Mouse (Mus musculus): Measurements from ENCODE around the gene Nav2. TPM values are rescaled to one million over a fixed set of nuclear protein-coding genes. Genes with fewer than 3 reads are reported as not detected.

The Nav2 gene
- total and polyA plus RNA-seq, 3 experiments: under 0.01 TPM; not detected in 2

DNA sequence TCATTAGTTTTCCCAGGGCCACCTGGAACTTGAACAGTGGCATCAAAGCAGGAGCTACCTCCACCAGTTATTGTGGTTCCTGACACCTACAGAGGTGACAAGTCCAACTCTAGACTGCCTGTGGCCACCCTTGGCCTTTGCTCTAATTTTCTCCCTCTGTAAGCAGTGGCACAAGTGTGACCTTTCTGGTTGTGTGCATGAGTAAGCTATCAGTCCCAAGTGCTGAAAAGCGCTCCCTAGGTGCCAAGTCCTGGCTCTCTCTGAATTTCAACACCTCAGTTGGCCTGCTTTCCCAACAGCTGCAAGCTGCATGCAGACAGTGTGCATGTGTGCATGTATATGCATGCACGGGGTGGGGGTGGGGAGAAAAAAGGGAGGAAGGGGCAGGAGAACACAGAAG, 324.5 kb downstream of the Nav2 start:
- TF ChIP-seq MXI1 (IDR thresholded peaks at IDR 0.05; ENCODE audit: low read depth, low read length) (no peak), SIN3A (IDR thresholded peaks at IDR 0.05; ENCODE audit: low read length) (no peak), JUND (conservative IDR thresholded peaks at IDR 0.05; ENCODE audit: low read depth, low read length) (no peak), SMC3 (IDR thresholded peaks at IDR 0.05; ENCODE audit: low read depth, low read length) (no peak), USF1 (IDR thresholded peaks at IDR 0.05; ENCODE audit: low read depth, low read length) (no peak), EP300 (IDR thresholded peaks at IDR 0.05; ENCODE audit: low read length) (no peak), ZKSCAN1 (IDR thresholded peaks at IDR 0.05; ENCODE audit: borderline replicate concordance, low read depth, low read length) (no peak), BHLHE40 (IDR thresholded peaks at IDR 0.05; ENCODE audit: low read depth, low read length) (no peak), MAX (IDR thresholded peaks at IDR 0.05; ENCODE audit: low read length) (no peak), UBTF (IDR thresholded peaks at IDR 0.05; ENCODE audit: low read depth, low read length) (no peak), USF2 (conservative IDR thresholded peaks at IDR 0.05; ENCODE audit: low read depth, low read length) (no peak), POLR2A (IDR thresholded peaks at IDR 0.05; ENCODE audit: low read depth, low read length) (no peak), CHD1 (IDR thresholded peaks at IDR 0.05; ENCODE audit: low read depth, low read length) (no peak), MAFK (IDR thresholded peaks at IDR 0.05; ENCODE audit: insufficient replicate concordance, low read length) (no peak), ELF1 (IDR thresholded peaks at IDR 0.05; ENCODE audit: low read depth, low read length) (no peak), PAX5 (IDR thresholded peaks at IDR 0.05; ENCODE audit: low read length) (no peak)
- H3K9me3 ChIP-seq (replicated peaks; ENCODE audit: low read length): no peaks in the 10 kb centered on the region
- no peak overlapping the region for H3K4me2 ChIP-seq (ENCODE audit: insufficient read depth, low read depth, poor library complexity, severe bottlenecking)
- H3K27me3 ChIP-seq (replicated peaks): peaks cover 73% of the 10 kb centered on the region
- dilution Hi-C loops (cut with MboI; ENCODE audit: extremely low pct_ligation_motif_present, extremely low pct_unique_long_range_greater_than_20kb, low sequenced_read_pairs): no loop called here
- no peak overlapping the region for H3K9ac ChIP-seq (ENCODE audit: insufficient read depth, low read depth)
- no peaks in the 10 kb centered on the region for H3K36me3 ChIP-seq (replicated peaks in 1 of 2; ENCODE audit: control insufficient read depth in 1 of 2, insufficient read depth in 1 of 2, low read length in 1 of 2)
- H3K79me2 ChIP-seq (replicated peaks; ENCODE audit: control insufficient read depth, extremely low read depth, insufficient read depth, poor library complexity, severe bottlenecking): no peaks in the 10 kb centered on the region
- no peak overlapping the region for H3K4me3 ChIP-seq (replicated peaks in 1 of 3; ENCODE audit: low read depth in 2 of 3, low read length in 2 of 3, poor library complexity in 1 of 3)
- in situ Hi-C loops (cut with MboI; ENCODE audit: low pct_ligation_motif_present, low pct_unique_long_range_greater_than_20kb, low sequenced_read_pairs): no loop called here
- DNase-seq (ENCODE audit: extremely low read depth): no peak
- no peak overlapping the region for H3K27ac ChIP-seq (ENCODE audit: insufficient read depth, low read depth)
- H3K4me1 ChIP-seq (ENCODE audit: control insufficient read depth in 1 of 2, insufficient read depth in 2 of 2): no peaks in the 10 kb centered on the region

DNA sequence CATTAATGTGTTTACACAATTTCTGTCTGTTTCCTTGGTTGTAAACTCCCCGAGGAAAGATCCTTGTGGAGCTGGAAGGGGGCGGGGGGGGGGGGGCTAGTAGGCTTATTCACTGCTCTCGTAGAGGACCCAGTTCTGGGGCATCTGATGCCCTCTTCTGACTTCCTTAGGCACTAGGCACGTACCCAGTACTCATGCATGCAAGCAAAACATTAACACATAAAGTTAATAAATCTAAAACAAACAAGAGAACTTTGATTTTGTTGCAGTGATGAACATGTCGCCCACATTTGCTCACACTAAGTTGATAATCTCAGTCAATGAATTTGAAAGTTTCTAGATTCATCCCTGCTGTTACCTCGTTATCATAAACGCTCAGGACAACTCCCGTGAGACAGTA, 325.8 kb downstream of the Nav2 start:
- H3K4me2 ChIP-seq (ENCODE audit: insufficient read depth, low read depth, poor library complexity, severe bottlenecking): no peak overlapping the region
- DNase-seq (ENCODE audit: extremely low read depth): no peak
- TF ChIP-seq ZC3H11A (IDR thresholded peaks at IDR 0.05; ENCODE audit: low read depth, low read length) (no peak), JUND (conservative IDR thresholded peaks at IDR 0.05; ENCODE audit: low read depth, low read length) (no peak), MAX (IDR thresholded peaks at IDR 0.05; ENCODE audit: low read length) (no peak), ZNF384 (IDR thresholded peaks at IDR 0.05; ENCODE audit: low read depth, low read length) (no peak), RAD21 (IDR thresholded peaks at IDR 0.05; ENCODE audit: low read depth, low read length) (no peak), TCF12 (IDR thresholded peaks at IDR 0.05; ENCODE audit: low read depth, low read length) (no peak), ETS1 (conservative IDR thresholded peaks at IDR 0.05; ENCODE audit: low read depth, low read length) (no peak), ELF1 (IDR thresholded peaks at IDR 0.05; ENCODE audit: low read depth, low read length) (no peak), EP300 (IDR thresholded peaks at IDR 0.05; ENCODE audit: low read length) (no peak), MXI1 (IDR thresholded peaks at IDR 0.05; ENCODE audit: low read depth, low read length) (no peak), ZKSCAN1 (IDR thresholded peaks at IDR 0.05; ENCODE audit: borderline replicate concordance, low read depth, low read length) (no peak), MEF2A (IDR thresholded peaks at IDR 0.05; ENCODE audit: borderline replicate concordance, low read depth, low read length) (no peak), CHD2 (IDR thresholded peaks at IDR 0.05; ENCODE audit: low read length) (no peak)
- H3K9me3 ChIP-seq (replicated peaks; ENCODE audit: low read length): no peaks in the 10 kb centered on the region
- peaks cover 74% of the 10 kb centered on the region for H3K27me3 ChIP-seq (replicated peaks)
- H3K4me1 ChIP-seq (ENCODE audit: control insufficient read depth in 1 of 2, insufficient read depth in 2 of 2): no peaks in the 10 kb centered on the region
- H3K4me3 ChIP-seq (replicated peaks in 1 of 3; ENCODE audit: low read depth in 2 of 3, low read length in 2 of 3, poor library complexity in 1 of 3): no peak overlapping the region
- dilution Hi-C loops (cut with MboI; ENCODE audit: extremely low pct_ligation_motif_present, extremely low pct_unique_long_range_greater_than_20kb, low sequenced_read_pairs): no loop called here
- no peaks in the 10 kb centered on the region for H3K79me2 ChIP-seq (replicated peaks; ENCODE audit: control insufficient read depth, extremely low read depth, insufficient read depth, poor library complexity, severe bottlenecking)
- in situ Hi-C loops (cut with MboI; ENCODE audit: low pct_ligation_motif_present, low pct_unique_long_range_greater_than_20kb, low sequenced_read_pairs): no loop called here
- H3K9ac ChIP-seq (ENCODE audit: insufficient read depth, low read depth): no peak overlapping the region
- H3K36me3 ChIP-seq (replicated peaks in 1 of 2; ENCODE audit: control insufficient read depth in 1 of 2, insufficient read depth in 1 of 2, low read length in 1 of 2): no peaks in the 10 kb centered on the region
- no peak overlapping the region for H3K27ac ChIP-seq (ENCODE audit: insufficient read depth, low read depth)
